In the genomic region with DNA sequence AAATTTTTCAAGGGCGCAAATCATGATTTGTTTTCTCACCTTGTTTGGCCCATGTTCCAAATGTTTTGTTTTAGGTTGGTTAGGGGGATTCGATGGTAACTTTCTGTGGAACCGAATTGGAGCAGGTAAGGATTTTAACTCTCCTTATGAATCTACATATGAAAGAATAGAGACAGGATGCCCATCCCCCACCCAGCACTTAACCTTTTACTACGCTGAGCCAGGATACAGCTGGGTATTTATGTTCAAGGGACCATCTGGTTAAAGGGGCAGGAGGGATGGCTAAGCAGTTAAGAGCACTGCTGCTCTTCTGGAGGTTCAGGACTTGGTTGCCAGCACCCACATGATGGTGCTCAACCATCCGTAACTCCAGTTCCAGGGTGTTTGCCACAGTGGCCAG, we compare ENCODE assay signal across 24 mouse cellular contexts. TPM values are rescaled to one million over a fixed set of nuclear protein-coding genes. Genes with fewer than 3 reads are reported as not detected.
A peak's percentile ranks its signal among the peaks of the same experiment; 100 is the strongest.
DNase-seq lines count a peak whose midpoint lies in the region; TF ChIP-seq lines count a peak whose summit lies in the region.
"Had no signal": no experiment of that assay in that cellular context is flagged by ENCODE, and none has a peak within 500 bp of the region (broad histone marks: within the 10 kb centered on the region; RNA-seq: fewer than 3 reads in every experiment).

No protein-coding gene starts in this region.

- no peak for TF ChIP-seq CTCF in E14TG2a.4 (conservative IDR thresholded peaks at IDR 0.05; ENCODE audit: low read length)

- peaks cover 45% of the 10 kb centered on the region for H3K4me1 ChIP-seq in E14TG2a.4 (replicated peaks; ENCODE audit: low read depth, low read length)

- no peaks in the 10 kb centered on the region for H3K9me3 ChIP-seq in E14TG2a.4 (ENCODE audit: low read length)
- H3K9me3 ChIP-seq: embryonic facial prominence, embryonic 13.5 days; embryonic facial prominence, embryonic 15.5 days; forebrain, embryonic 10.5 days; forebrain, embryonic 12.5 days; G1E had no signal

- DNase-seq in thymus, postnatal 0 days (ENCODE audit: low spot score), result peak; percentile 40
- no peak for DNase-seq in thymus, postnatal 36 days
- peak; percentile 64 for DNase-seq in R1 (ENCODE audit: low read depth, low spot score)
- DNase-seq in kidney, postnatal 25 days, result no peak
- no peak for DNase-seq in cerebellum, adult 8-10 months
- DNase-seq: adrenal gland, adult 8-10 months; adrenal gland, postnatal 14 days; adrenal gland, postnatal 36 days; B cell, adult 2 months; cerebellum, adult 11-12 months; cerebellum, adult 2 months; cerebellum, adult 9-11 months; cerebellum, postnatal 14 days; cerebellum, postnatal 36 days; embryo, embryonic 11 days had no signal

- H3K4me3 ChIP-seq in E14TG2a.4 (replicated peaks; ENCODE audit: low read length), result 0 out of 2 replicates have a peak overlapping the region, but pooled peaks have one; percentile 5
- H3K4me3 ChIP-seq: embryonic facial prominence, embryonic 13.5 days; embryonic facial prominence, embryonic 15.5 days; erythroblast, embryonic 14.5 days; forebrain, embryonic 10.5 days; forebrain, embryonic 12.5 days had no signal

- peaks cover 75% of the 10 kb centered on the region for H3K36me3 ChIP-seq in E14TG2a.4 (ENCODE audit: insufficient read depth, low read length)

- H3K27me3 ChIP-seq in E14TG2a.4 (ENCODE audit: insufficient read depth, low read length), result no peaks in the 10 kb centered on the region
- H3K27me3 ChIP-seq: CH12.LX; embryonic facial prominence, embryonic 13.5 days; embryonic facial prominence, embryonic 15.5 days; forebrain, embryonic 12.5 days; Patski had no signal

RNA-seq across cellular contexts. Expression of gene Pomt1, which starts 4.2 kb away (rescaled TPM):
- polyA plus RNA-seq in thymus, postnatal 0 days (2015; fragmentation: Nextera tagmentation; extraction: Ambion mirVana), result 13.2 and 15.6 TPM in 2 replicates

RNA-seq across cellular contexts. Expression of gene Uck1, which starts 19.4 kb away (rescaled TPM):
- 66.9 and 72.4 TPM in 2 replicates for polyA plus RNA-seq in thymus, postnatal 0 days (2015; fragmentation: Nextera tagmentation; extraction: Ambion mirVana)

RNA-seq across cellular contexts. Expression of gene Golga2, which starts 46.6 kb away (rescaled TPM):
- polyA plus RNA-seq in thymus, postnatal 0 days (2015; fragmentation: Nextera tagmentation; extraction: Ambion mirVana), result 11.6 and 15.4 TPM in 2 replicates

RNA-seq across cellular contexts. Expression of gene Swi5, which starts 47.3 kb away (rescaled TPM):
- 429 and 466 TPM in 2 replicates for polyA plus RNA-seq in thymus, postnatal 0 days (2015; fragmentation: Nextera tagmentation; extraction: Ambion mirVana)

Comparison
In these comparisons a context has a peak if more than half of its experiments do, and no peak if none do; other contexts are left out.
1. DNase-seq: peak in thymus, postnatal 0 days (single experiment) and R1 (single experiment); none in thymus, postnatal 36 days (0 of 2), kidney, postnatal 25 days (0 of 2) and cerebellum, adult 8-10 months (single experiment).